Comparison of ENCODE assay signal across 13 mouse cellular contexts in genomic region chr2:120951208-120951607, GRCm38 (mm10). TPM values are rescaled to one million over a fixed set of nuclear protein-coding genes. Genes with fewer than 3 reads are reported as not detected.
A peak's percentile ranks its signal among the peaks of the same experiment; 100 is the strongest.
DNase-seq lines count a peak whose midpoint lies in the region; ATAC-seq lines count a peak whose summit lies in the region.
"Had no signal": no experiment of that assay in that cellular context is flagged by ENCODE, and none has a peak within 500 bp of the region (broad histone marks: within the 10 kb centered on the region; RNA-seq: fewer than 3 reads in every experiment).

No protein-coding gene starts in this region.

- no peak overlapping the region for H3K4me3 ChIP-seq in midbrain, embryonic 14.5 days (replicated peaks; ENCODE audit: low read depth, low read length)
- no peak overlapping the region for H3K4me3 ChIP-seq in midbrain, embryonic 11.5 days (ENCODE audit: low read depth, low read length)
- H3K4me3 ChIP-seq: hindbrain, embryonic 12.5 days; limb, embryonic 10.5 days; midbrain, embryonic 10.5 days had no signal

- H3K9me3 ChIP-seq in midbrain, embryonic 14.5 days (ENCODE audit: control insufficient read depth, low read length), result no peaks in the 10 kb centered on the region
- no peaks in the 10 kb centered on the region for H3K9me3 ChIP-seq in midbrain, embryonic 11.5 days (ENCODE audit: control insufficient read depth, low read length)
- H3K9me3 ChIP-seq: hindbrain, embryonic 12.5 days; limb, embryonic 10.5 days; midbrain, embryonic 10.5 days had no signal

- H3K4me1 ChIP-seq in midbrain, embryonic 14.5 days (ENCODE audit: control insufficient read depth, insufficient read depth, low read length), result no peaks in the 10 kb centered on the region
- H3K4me1 ChIP-seq in midbrain, embryonic 11.5 days (ENCODE audit: control insufficient read depth, insufficient read depth, low read length), result no peaks in the 10 kb centered on the region
- H3K4me1 ChIP-seq: hindbrain, embryonic 12.5 days; limb, embryonic 10.5 days; midbrain, embryonic 10.5 days had no signal

- H3K9ac ChIP-seq in midbrain, embryonic 14.5 days (replicated peaks; ENCODE audit: low read length), result no peak overlapping the region
- H3K9ac ChIP-seq in midbrain, embryonic 11.5 days (ENCODE audit: low read length), result no peak overlapping the region
- H3K9ac ChIP-seq: hindbrain, embryonic 12.5 days; liver, postnatal 0 days had no signal

- 85% methylated on average over 5 of the region's 5 CpGs for WGBS in midbrain, embryonic 14.5 days
- 94% methylated on average over 5 of the region's 5 CpGs for WGBS in midbrain, embryonic 11.5 days

- no peaks in the 10 kb centered on the region for H3K27me3 ChIP-seq in midbrain, embryonic 14.5 days (ENCODE audit: control insufficient read depth, insufficient read depth, low read length)
- H3K27me3 ChIP-seq in midbrain, embryonic 11.5 days (ENCODE audit: control insufficient read depth, insufficient read depth, low read length), result no peaks in the 10 kb centered on the region
- H3K27me3 ChIP-seq: hindbrain, embryonic 12.5 days had no signal

- no peak overlapping the region for H3K4me2 ChIP-seq in midbrain, embryonic 14.5 days (ENCODE audit: low read length)
- no peak overlapping the region for H3K4me2 ChIP-seq in midbrain, embryonic 11.5 days
- H3K4me2 ChIP-seq: hindbrain, embryonic 12.5 days had no signal

- H3K27ac ChIP-seq in midbrain, embryonic 14.5 days (replicated peaks; ENCODE audit: low read depth, low read length), result no peak overlapping the region
- H3K27ac ChIP-seq in midbrain, embryonic 11.5 days (ENCODE audit: low read depth, low read length), result no peak overlapping the region
- H3K27ac ChIP-seq: hindbrain, embryonic 12.5 days; limb, embryonic 10.5 days; midbrain, embryonic 10.5 days had no signal

- peaks cover 73% of the 10 kb centered on the region for H3K36me3 ChIP-seq in midbrain, embryonic 14.5 days (ENCODE audit: control insufficient read depth, insufficient read depth, low read length)
- peaks cover 8% of the 10 kb centered on the region for H3K36me3 ChIP-seq in midbrain, embryonic 11.5 days (ENCODE audit: control insufficient read depth, insufficient read depth, low read length)

- peak; percentile 51 for DNase-seq in cerebellum, adult 11 months
- DNase-seq in midbrain, embryonic 14.5 days, result peak; percentile 30
- no peak for DNase-seq in midbrain, embryonic 11.5 days (ENCODE audit: low spot score, missing footprints)
- DNase-seq in layer of hippocampus, adult 8-10 months (ENCODE audit: low spot score in 2 of 2), result peak; percentile 17 to 58
- DNase-seq in right cerebral cortex, postnatal 25 days, result peak; percentile 30
- no peak for DNase-seq in natural killer cell, adult 2 months (ENCODE audit: low spot score in 2 of 2)
- DNase-seq in neural tube, embryonic 10.5 days (ENCODE audit: extremely low spot score, low spot score), result no peak
- DNase-seq: liver, postnatal 0 days; thymus, postnatal 25 days had no signal

- no peak for ATAC-seq in cerebellum, adult (ENCODE audit: insufficient number of reproducible peaks, low FRiP score, low TSS enrichment)
- no peak for ATAC-seq in midbrain, embryonic 14.5 days (ENCODE audit: low FRiP score, low TSS enrichment)
- no peak for ATAC-seq in midbrain, embryonic 11.5 days (ENCODE audit: low FRiP score)
- ATAC-seq: liver, postnatal 0 days had no signal

RNA-seq across cellular contexts. Expression of gene Ubr1, which starts 19.3 kb away (rescaled TPM):
- polyA plus RNA-seq in midbrain, embryonic 14.5 days (2014; fragmentation: Nextera tagmentation; extraction: Ambion mirVana), result 28.3 and 40.5 TPM in 2 replicates
- polyA plus RNA-seq in midbrain, embryonic 11.5 days (2014; fragmentation: Nextera tagmentation; extraction: Ambion mirVana), result 21.0 and 21.7 TPM in 2 replicates
- total RNA-seq in layer of hippocampus, adult 8-10 months (2022), result 10 to 100 TPM; 40.8 to 45.5 (median 45.0) TPM

RNA-seq across cellular contexts. Expression of gene Tmem62, which starts 25.6 kb away (rescaled TPM):
- 11.9 and 13.8 TPM in 2 replicates for polyA plus RNA-seq in midbrain, embryonic 14.5 days (2014; fragmentation: Nextera tagmentation; extraction: Ambion mirVana)
- polyA plus RNA-seq in midbrain, embryonic 11.5 days (2014; fragmentation: Nextera tagmentation; extraction: Ambion mirVana), result 6.2 and 7.0 TPM in 2 replicates
- 10 to 100 TPM; 21.9 to 27.6 (median 23.4) TPM for total RNA-seq in layer of hippocampus, adult 8-10 months (2022)

RNA-seq across cellular contexts. Expression of gene Ccndbp1, which starts 57.0 kb away (rescaled TPM):
- 82.6 and 84.9 TPM in 2 replicates for polyA plus RNA-seq in midbrain, embryonic 14.5 days (2014; fragmentation: Nextera tagmentation; extraction: Ambion mirVana)
- 51.6 and 52.7 TPM in 2 replicates for polyA plus RNA-seq in midbrain, embryonic 11.5 days (2014; fragmentation: Nextera tagmentation; extraction: Ambion mirVana)
- total RNA-seq in layer of hippocampus, adult 8-10 months (2022), result 10 to 100 TPM; 57.5 to 64.4 (median 61.0) TPM

Comparison
In these comparisons a context has a peak if more than half of its experiments do, and no peak if none do; other contexts are left out.
1. DNase-seq: peak in cerebellum, adult 11 months (single experiment), midbrain, embryonic 14.5 days (single experiment), layer of hippocampus, adult 8-10 months (2 of 2) and right cerebral cortex, postnatal 25 days (single experiment); none in midbrain, embryonic 11.5 days (single experiment), natural killer cell, adult 2 months (0 of 2) and neural tube, embryonic 10.5 days (single experiment).